Mouse (Mus musculus) ES-Bruce4 (cell line): Measurements from ENCODE around the gene Lamb2. TPM values are rescaled to one million over a fixed set of nuclear protein-coding genes. Genes with fewer than 3 reads are reported as not detected.
A peak's percentile ranks its signal among the peaks of the same experiment; 100 is the strongest.

Experiments used
- H3K27ac ChIP-seq: 2 replicates; pipeline ENCODE4 v1.5.1; 2012; ENCODE audit warnings: low read length, inconsistent platforms; ENCODE audit not compliant: insufficient read depth
- H3K27me3 ChIP-seq: 2 replicates; pipeline ENCODE4 v1.6.1; 2012; ENCODE audit warnings: mild to moderate bottlenecking, low read length, inconsistent platforms; ENCODE audit not compliant: control insufficient read depth, poor library complexity, insufficient read depth, severe bottlenecking
- H3K36me3 ChIP-seq: 2 replicates; pipeline ENCODE4 v1.6.1; 2012; ENCODE audit warnings: inconsistent platforms, mild to moderate bottlenecking, low read length, moderate library complexity; ENCODE audit not compliant: control insufficient read depth, poor library complexity, insufficient read depth, severe bottlenecking
- H3K4me1 ChIP-seq: one replicate; pipeline ENCODE4 v1.8.1; 2011; ENCODE audit warnings: low read length; ENCODE audit not compliant: control insufficient read depth, insufficient read depth
- H3K4me3 ChIP-seq: 2 replicates; pipeline ENCODE4 v1.5.1; 2011; ENCODE audit warnings: low read depth, mild to moderate bottlenecking, low read length
- H3K9ac ChIP-seq: 2 replicates; pipeline ENCODE4 v1.6.1; 2012; ENCODE audit warnings: low read depth, mild to moderate bottlenecking, inconsistent platforms; ENCODE audit not compliant: poor library complexity, severe bottlenecking
- H3K9me3 ChIP-seq: replicated peaks from 2 replicates; pipeline ENCODE4 v1.6.1; 2012; ENCODE audit warnings: mild to moderate bottlenecking, low read length, inconsistent platforms; ENCODE audit not compliant: control insufficient read depth, poor library complexity, insufficient read depth, severe bottlenecking
- CTCF ChIP-seq: IDR thresholded peaks from one replicate; pipeline ENCODE4 v1.8.1; 2011; ENCODE audit warnings: low read depth, low read length
- EP300 ChIP-seq: IDR thresholded peaks from 2 replicates; pipeline ENCODE4 v1.6.1; 2011; ENCODE audit warnings: low read depth, low read length; ENCODE audit not compliant: insufficient read depth
- POLR2A ChIP-seq: IDR thresholded peaks from one replicate; pipeline ENCODE4 v1.8.1; 2011; ENCODE audit warnings: low read length; ENCODE audit not compliant: insufficient read depth
- polyA plus RNA-seq: library from polyadenylated mRNA; stranded (reverse); fragments of >200 nt; gene quantifications from 2 replicates; pipeline ENCODE4 v1.2.4, GENCODE M21; 2011; ENCODE audit warnings: low read depth; ENCODE audit not compliant: missing spikeins, insufficient read depth, insufficient read length

The Lamb2 gene
- polyA plus RNA-seq, 1 experiment, result 39.0 TPM

DNA sequence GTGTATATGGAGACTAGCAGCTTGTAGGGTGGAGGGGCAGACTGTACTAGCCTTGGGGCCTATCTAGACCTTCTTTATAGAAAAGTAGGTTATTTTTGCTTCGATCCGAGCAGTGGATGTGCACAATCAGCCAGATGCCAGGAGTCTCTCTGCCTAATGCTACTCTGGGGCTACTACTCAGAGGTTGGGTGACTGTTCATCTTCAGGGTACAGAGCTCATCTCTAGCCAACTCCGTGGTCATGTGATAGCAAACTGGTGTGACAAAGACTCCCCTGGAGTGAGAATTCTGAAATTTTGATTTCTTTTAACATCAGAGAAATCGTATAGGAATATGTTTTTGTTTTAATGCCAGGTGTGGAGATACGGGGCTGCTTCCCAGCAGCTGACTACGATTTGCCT is 26.6 kb upstream of the Lamb2 start:
- H3K27me3 ChIP-seq, result no peaks in the 10 kb centered on the region
- no peak overlapping the region for H3K9ac ChIP-seq
- no peaks in the 10 kb centered on the region for H3K9me3 ChIP-seq
- no peak overlapping the region for H3K27ac ChIP-seq
- no peak overlapping the region for H3K4me3 ChIP-seq
- H3K4me1 ChIP-seq, result peaks cover 8% of the 10 kb centered on the region
- no peaks in the 10 kb centered on the region for H3K36me3 ChIP-seq
- TF ChIP-seq EP300, result no peak
- TF ChIP-seq POLR2A, result no peak
- TF ChIP-seq CTCF, result no peak

DNA sequence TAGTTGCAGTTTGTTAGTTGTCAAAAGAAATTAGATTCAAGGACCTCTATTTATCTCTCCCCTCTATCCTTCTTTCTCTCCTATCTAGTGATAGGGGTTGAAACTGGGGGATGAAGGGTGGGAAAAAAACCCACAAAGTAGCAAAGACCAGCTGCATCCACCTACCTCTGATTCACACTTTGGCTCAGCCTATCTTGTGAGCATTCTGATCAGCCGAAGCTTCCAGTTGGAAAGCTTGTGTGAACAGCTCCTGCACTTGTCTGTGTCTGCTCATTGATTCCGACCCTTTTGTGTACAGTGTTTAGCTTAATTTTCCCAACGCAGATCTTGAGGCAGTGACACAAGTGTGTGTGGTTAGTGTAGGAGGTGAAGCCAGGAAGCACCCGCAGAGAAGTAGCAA is 26.1 kb upstream of the Lamb2 start:
- no peaks in the 10 kb centered on the region for H3K9me3 ChIP-seq
- no peak overlapping the region for H3K27ac ChIP-seq
- H3K4me3 ChIP-seq, result no peak overlapping the region
- no peaks in the 10 kb centered on the region for H3K27me3 ChIP-seq
- H3K9ac ChIP-seq, result no peak overlapping the region
- no peak for TF ChIP-seq EP300
- no peak for TF ChIP-seq POLR2A
- no peak for TF ChIP-seq CTCF
- peaks cover 8% of the 10 kb centered on the region for H3K4me1 ChIP-seq
- no peaks in the 10 kb centered on the region for H3K36me3 ChIP-seq

DNA sequence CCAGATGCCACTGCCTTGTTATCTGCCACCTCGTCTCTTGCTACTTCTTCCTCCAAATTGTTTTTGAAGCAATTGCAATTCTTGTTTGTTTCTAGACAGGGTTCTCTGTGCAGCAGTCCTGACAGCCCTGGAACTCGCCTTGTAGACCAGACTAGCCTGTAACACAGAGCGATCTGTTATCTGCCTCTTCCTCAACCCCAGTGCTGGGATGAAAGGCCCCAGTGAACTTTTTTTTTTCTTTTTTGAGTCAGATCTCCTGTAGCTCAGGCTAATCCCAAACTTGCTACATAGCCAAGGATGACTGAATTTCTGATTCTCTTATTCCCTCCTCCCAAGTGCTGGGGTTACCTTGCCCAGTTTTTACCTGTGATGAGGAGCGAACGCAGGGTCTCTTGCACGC is 25.1 kb upstream of the Lamb2 start:
- Histone ChIP-seq H3K9ac (no peak overlapping the region), H3K36me3 (no peaks in the 10 kb centered on the region), H3K4me1 (peaks cover 8% of the 10 kb centered on the region), H3K9me3 (no peaks in the 10 kb centered on the region), H3K27me3 (no peaks in the 10 kb centered on the region), H3K27ac (no peak overlapping the region), H3K4me3 (no peak overlapping the region)
- no peak for TF ChIP-seq CTCF
- TF ChIP-seq EP300, result no peak
- TF ChIP-seq POLR2A, result no peak

DNA sequence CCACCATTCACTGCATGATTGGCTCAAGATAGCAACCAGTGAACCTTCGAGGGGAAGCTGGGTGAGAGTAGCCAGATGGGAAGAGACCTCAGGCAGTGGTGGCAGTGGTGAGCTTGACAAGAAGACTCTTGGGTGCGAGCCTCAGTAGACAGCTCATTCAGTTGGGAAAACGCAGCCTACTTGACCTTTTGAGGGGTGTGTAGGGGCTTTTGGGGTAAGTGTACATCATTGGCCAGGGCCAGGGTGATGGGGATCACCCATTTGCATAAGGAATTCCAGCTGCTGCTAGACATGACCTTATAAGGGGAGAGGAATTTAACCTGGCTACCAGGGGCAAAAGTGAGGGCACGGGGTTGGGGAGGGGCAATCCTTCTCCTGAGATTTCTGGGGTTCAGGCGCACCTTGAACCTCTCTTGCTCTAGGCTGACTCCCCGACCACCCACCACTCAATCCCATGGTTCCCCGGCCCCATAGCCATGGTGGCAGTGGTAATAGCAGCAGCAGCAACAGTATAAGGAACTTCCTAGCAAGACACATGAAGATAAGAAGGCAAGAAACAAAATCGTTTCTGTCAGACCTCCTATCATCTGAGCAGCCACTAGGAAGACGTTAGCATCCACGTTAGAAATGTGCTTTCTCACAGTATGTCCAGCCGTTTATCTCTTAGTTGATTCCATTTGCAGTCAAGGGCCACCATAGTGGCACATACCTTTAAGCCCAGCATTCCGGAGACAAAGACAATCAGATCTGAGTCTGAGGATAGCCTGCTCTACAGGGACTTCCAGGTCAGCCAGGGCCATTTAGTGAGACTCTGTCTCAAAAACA is 23.6 kb upstream of the Lamb2 start:
- Histone ChIP-seq H3K9ac (no peak overlapping the region), H3K9me3 (no peaks in the 10 kb centered on the region), H3K27ac (no peak overlapping the region), H3K27me3 (no peaks in the 10 kb centered on the region), H3K4me1 (peaks cover 8% of the 10 kb centered on the region), H3K36me3 (no peaks in the 10 kb centered on the region), H3K4me3 (no peak overlapping the region)
- TF ChIP-seq CTCF, result no peak
- TF ChIP-seq EP300, result no peak
- TF ChIP-seq POLR2A, result no peak

DNA sequence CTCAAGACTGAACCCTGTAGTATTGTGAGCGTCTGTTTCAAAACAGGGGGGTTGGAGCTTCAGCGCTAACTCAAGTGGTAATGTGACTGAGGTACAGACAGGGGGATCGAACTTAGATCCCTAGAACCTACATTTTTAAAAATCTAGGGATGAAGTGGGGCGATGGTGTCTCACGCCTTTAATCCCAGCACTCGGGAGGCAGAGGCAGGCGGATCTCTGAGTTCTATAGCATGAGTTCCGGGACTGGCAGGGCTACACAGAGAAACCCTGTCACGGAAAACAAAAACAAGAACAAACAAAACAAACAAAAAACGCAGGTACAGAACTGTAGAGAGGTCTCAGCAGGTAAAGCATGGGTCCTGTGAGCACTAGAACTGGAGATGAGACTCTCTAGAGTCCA is 22.6 kb upstream of the Lamb2 start:
- Histone ChIP-seq H3K36me3 (no peaks in the 10 kb centered on the region), H3K27ac (no peak overlapping the region), H3K4me3 (no peak overlapping the region), H3K4me1 (peaks cover 8% of the 10 kb centered on the region), H3K27me3 (no peaks in the 10 kb centered on the region), H3K9ac (no peak overlapping the region), H3K9me3 (no peaks in the 10 kb centered on the region)
- no peak for TF ChIP-seq POLR2A
- no peak for TF ChIP-seq CTCF
- TF ChIP-seq EP300, result no peak

DNA sequence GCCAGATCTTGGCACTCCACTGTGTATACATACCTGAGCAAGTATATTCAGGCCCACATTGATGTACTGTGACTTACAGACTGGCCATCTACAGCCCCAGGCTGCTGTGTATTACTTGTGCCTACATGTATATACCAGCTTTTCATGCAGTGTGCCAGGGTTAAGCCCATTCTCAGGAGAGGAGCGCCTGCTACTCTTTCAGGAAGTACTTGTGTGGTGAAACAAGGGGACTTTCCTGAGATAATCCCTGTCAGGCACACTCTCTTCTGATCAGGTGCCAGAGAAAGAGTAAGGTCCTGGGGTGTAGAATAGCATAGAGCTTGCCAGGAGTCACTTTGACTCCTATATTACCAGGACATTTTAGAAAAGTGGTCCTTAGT is 19.6 kb upstream of the Lamb2 start:
- Histone ChIP-seq H3K4me1 (peaks cover 10% of the 10 kb centered on the region), H3K36me3 (peaks cover 13% of the 10 kb centered on the region), H3K9me3 (no peaks in the 10 kb centered on the region), H3K9ac (no peak overlapping the region; the same call in 1 of the 2 replicates), H3K27ac (peak overlapping the region; percentile 61), H3K4me3 (no peak overlapping the region), H3K27me3 (no peaks in the 10 kb centered on the region)
- no peak for TF ChIP-seq POLR2A
- no peak for TF ChIP-seq CTCF
- no peak for TF ChIP-seq EP300
